Mouse (Mus musculus) bone marrow macrophage, adult 2 months (primary cell): Measurements from ENCODE around the gene Asprv1.

Source experiments
- CTCF ChIP-seq: IDR thresholded peaks from 2 replicates; pipeline ENCODE4 v1.5.1; 2012; ENCODE audit warnings: low read depth, mild to moderate bottlenecking, low read length, moderate library complexity
- POLR2A ChIP-seq: IDR thresholded peaks from 2 replicates; pipeline ENCODE4 v1.6.1; 2012; ENCODE audit warnings: mild to moderate bottlenecking, low read depth, low read length, borderline replicate concordance

DNA sequence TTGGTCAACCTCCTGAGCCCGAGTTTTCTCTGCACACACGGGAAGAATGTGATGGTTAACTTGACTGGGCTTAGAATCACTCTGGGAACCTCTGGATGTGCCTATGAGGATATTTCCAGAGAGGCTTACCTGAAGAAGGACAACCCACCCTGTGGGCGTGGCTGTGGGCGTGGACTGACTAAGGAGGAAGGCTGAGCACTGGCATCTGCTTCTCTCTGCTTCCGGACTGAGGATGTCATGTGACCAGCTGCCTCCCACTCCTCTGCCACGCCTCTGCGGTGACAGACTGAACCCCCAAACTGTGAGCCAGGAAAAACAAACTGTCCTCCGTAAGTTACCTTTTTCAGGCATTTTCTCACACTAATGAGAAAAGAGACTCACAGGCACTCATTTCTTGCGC lies 33.3 kb upstream of the Asprv1 start:
- TF ChIP-seq POLR2A (no peak), CTCF (no peak)
